Mouse (Mus musculus) kidney, postnatal 25 days (tissue): ENCODE measurements around the gene Ikzf2.
A peak's percentile ranks its signal among the peaks of the same experiment; 100 is the strongest.

Experiments used
- DNase-seq, 2 experiments: peaks; one replicate each; pipeline ENCODE4 v3.0.0; 2021; ENCODE audit warnings: mixed read lengths in 2 of 2

Ikzf2 gene

GRCm38 (mm10) chr1:69687076-69687991 is at the start of gene Ikzf2:
Gene Ikzf2 (minus strand): TSS chr1:69687245.
- peak; percentile 72 to 89 for DNase-seq

GRCm38 (mm10) chr1:69729729-69730128 is 42.7 kb upstream of the Ikzf2 start:
- no peak for DNase-seq

GRCm38 (mm10) chr1:69729031-69729679 is 42.1 kb upstream of the Ikzf2 start:
- no peak for DNase-seq

- DNase-seq = peak in 1 of 2 experiments; percentile 9
Observed at GRCm38 (mm10) chr1:69727968-69728367, 40.9 kb upstream of the Ikzf2 start.

- DNase-seq = no peak
Observed at GRCm38 (mm10) chr1:69717107-69717506, 30.1 kb upstream of the Ikzf2 start.

- DNase-seq = no peak
Observed at GRCm38 (mm10) chr1:69708571-69708970, 21.5 kb upstream of the Ikzf2 start.

GRCm38 (mm10) chr1:69703506-69704156 is 16.6 kb upstream of the Ikzf2 start:
- DNase-seq = no peak

- DNase-seq = no peak
Observed at GRCm38 (mm10) chr1:69691946-69692345, 4.9 kb upstream of the Ikzf2 start.

- peak; percentile 73 for DNase-seq
Observed at GRCm38 (mm10) chr1:69688961-69689360, 1.9 kb upstream of the Ikzf2 start.

- DNase-seq = no peak
Observed at GRCm38 (mm10) chr1:69688118-69688517, 1.1 kb upstream of the Ikzf2 start.

- no peak for DNase-seq
Observed at GRCm38 (mm10) chr1:69686741-69687075, 337 bp downstream of the Ikzf2 start.

- no peak for DNase-seq
Observed at GRCm38 (mm10) chr1:69685890-69686490, 1.1 kb downstream of the Ikzf2 start.

GRCm38 (mm10) chr1:69685049-69685889 is 1.8 kb downstream of the Ikzf2 start:
- DNase-seq = no peak

- DNase-seq = no peak
Observed at GRCm38 (mm10) chr1:69684280-69685040, 2.6 kb downstream of the Ikzf2 start.

GRCm38 (mm10) chr1:69683851-69684250 is 3.2 kb downstream of the Ikzf2 start:
- no peak for DNase-seq

- DNase-seq = no peak
Observed at GRCm38 (mm10) chr1:69683058-69683457, 4.0 kb downstream of the Ikzf2 start.

GRCm38 (mm10) chr1:69682261-69682660 is 4.8 kb downstream of the Ikzf2 start:
- no peak for DNase-seq

- DNase-seq = no peak
Observed at GRCm38 (mm10) chr1:69681003-69681402, 6.0 kb downstream of the Ikzf2 start.

- DNase-seq = no peak
Observed at GRCm38 (mm10) chr1:69680501-69680900, 6.5 kb downstream of the Ikzf2 start.

- DNase-seq = no peak
Observed at GRCm38 (mm10) chr1:69669897-69670404, 17.1 kb downstream of the Ikzf2 start.

- no peak for DNase-seq
Observed at GRCm38 (mm10) chr1:69667456-69667855, 19.6 kb downstream of the Ikzf2 start.
